Mouse (Mus musculus) lung, postnatal 0 days (tissue): ENCODE data around the gene Thegl. TPM values are rescaled to one million over a fixed set of nuclear protein-coding genes. Genes with fewer than 3 reads are reported as not detected.
A peak's percentile ranks its signal among the peaks of the same experiment; 100 is the strongest.
"Not testable (repeated sequence)": the region's sequence is repeated elsewhere in the genome, so short reads cannot be mapped to it uniquely, and the experiment has no call there.

Experiments
- ATAC-seq: fragments of 200-750 bp; cut with Nextera tagmentation; 2 replicates; pipeline ENCODE4 v1.8.0; 2017; ENCODE audit warnings: moderate library complexity
- DNase-seq: peaks from one replicate; pipeline ENCODE4 v3.0.0-alpha.2; 2016; ENCODE audit warnings: low spot score
- H3K27ac ChIP-seq: fragments of 300-500 bp; sonication (generic); 2 replicates; pipeline ENCODE4 v1.5.1; 2014; ENCODE audit warnings: antibody characterized with exemption, mild to moderate bottlenecking, low read length, mixed read lengths
- H3K27me3 ChIP-seq: fragments of 300-500 bp; sonication (generic); replicated peaks from 2 replicates; pipeline ENCODE4 v1.6.1; 2014; ENCODE audit warnings: low read length, mixed read lengths; ENCODE audit not compliant: insufficient read depth
- H3K36me3 ChIP-seq: fragments of 300-500 bp; sonication (generic); 2 replicates; pipeline ENCODE4 v1.6.1; 2014; ENCODE audit warnings: low read length, mixed read lengths; ENCODE audit not compliant: insufficient read depth
- H3K4me1 ChIP-seq: fragments of 300-500 bp; sonication (generic); 2 replicates; pipeline ENCODE4 v1.6.1; 2014; ENCODE audit warnings: antibody characterized with exemption, low read depth, low read length, mixed read lengths; ENCODE audit not compliant: insufficient read depth
- H3K4me2 ChIP-seq: fragments of 300-500 bp; sonication (generic); replicated peaks from 2 replicates; pipeline ENCODE4 v1.6.1; 2014; ENCODE audit warnings: low read depth, mild to moderate bottlenecking, low read length, moderate library complexity, mixed read lengths
- H3K4me3 ChIP-seq: fragments of 300-500 bp; sonication (generic); 2 replicates; pipeline ENCODE4 v1.5.1; 2014; ENCODE audit warnings: low read depth, low read length
- H3K9ac ChIP-seq: fragments of 300-500 bp; sonication (generic); replicated peaks from 2 replicates; pipeline ENCODE4 v1.6.1; 2014; ENCODE audit warnings: low read depth, mild to moderate bottlenecking
- H3K9me3 ChIP-seq: fragments of 300-500 bp; sonication (generic); 2 replicates; pipeline ENCODE4 v1.6.1; 2016; ENCODE audit warnings: low read length, mixed read lengths
- CTCF ChIP-seq: IDR thresholded peaks from 2 replicates; pipeline ENCODE4 v1.5.1; 2016; ENCODE audit warnings: antibody characterized with exemption, mild to moderate bottlenecking
- EP300 ChIP-seq: IDR thresholded peaks from 2 replicates; pipeline ENCODE4 v1.6.1; 2016; ENCODE audit warnings: antibody characterized with exemption, mild to moderate bottlenecking, control low read depth
- WGBS: fragments of 180-500 bp; shearing (Covaris S2); extraction: QIAGEN DNeasy Blood & Tissue Kit; methylation state at CpG from one replicate; pipeline ENCODE4 v1.1.7; 2014; 5-methylcytosine and 5-hydroxymethylcytosine counted together
- polyA plus RNA-seq: library from polyadenylated mRNA; unstranded; fragments of >200 nt; fragmentation: Nextera tagmentation; extraction: Ambion mirVana; gene quantifications from 2 replicates; pipeline ENCODE4 v1.2.1, GENCODE M21; 2015

Thegl gene
- 0.80 and 1.2 TPM in 2 replicates for polyA plus RNA-seq

DNA sequence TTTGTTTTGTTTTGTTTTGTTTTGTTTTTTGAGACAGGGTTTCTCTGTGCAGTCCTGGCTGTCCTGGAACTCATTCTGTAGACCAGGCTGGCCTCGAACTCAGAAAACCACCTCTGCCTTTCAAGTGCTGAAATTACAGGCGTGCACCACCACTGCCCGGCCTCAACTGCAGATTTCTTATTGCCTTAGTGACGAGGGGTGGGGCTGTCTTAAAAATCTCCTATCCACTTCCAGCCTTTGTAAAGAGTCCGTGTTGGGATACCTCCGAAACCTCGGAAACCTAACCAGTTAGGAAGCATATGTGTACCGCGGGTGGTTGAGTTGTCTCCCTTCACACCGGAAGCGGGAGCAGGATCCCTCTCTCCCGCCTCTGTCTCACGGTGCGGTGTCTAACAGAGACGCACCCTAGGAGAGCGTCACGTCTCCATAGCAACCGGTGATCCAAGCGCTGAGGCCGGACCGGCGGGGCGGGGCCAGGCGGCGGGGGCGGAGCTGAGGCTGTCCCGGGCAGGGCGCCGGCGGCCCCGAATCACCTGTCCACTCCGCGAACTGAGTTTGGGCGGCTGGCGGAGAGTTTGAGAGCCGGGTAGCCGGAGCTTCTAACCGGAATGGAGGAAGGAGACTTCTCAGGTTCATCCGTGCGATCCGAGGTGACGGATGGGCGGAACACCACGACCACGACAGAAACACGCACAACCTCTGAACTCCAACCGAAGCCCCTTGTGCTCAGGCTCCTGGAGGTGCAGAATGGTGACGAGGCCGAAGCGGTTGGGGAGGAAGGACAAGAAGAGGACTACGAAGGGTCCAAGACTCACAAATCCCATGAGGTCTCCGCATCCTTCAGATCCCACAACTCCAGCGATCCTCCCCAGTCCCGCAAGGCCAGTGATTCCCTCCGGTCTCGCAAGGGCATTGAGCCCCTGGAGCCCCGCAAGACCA lies at the start of gene Thegl:
Gene Thegl (plus strand): TSS at position 480 of the 939 bp plus-strand sequence.
- TF ChIP-seq EP300 (no peak), CTCF (no peak)
- ATAC-seq (peak; percentile 99), DNase-seq (peak; percentile 93)
- WGBS, result 17% methylated on average over 56 of the region's 57 CpGs
- no peak within 1 kb of the TSS for H3K27ac ChIP-seq
- no peaks in the 10 kb centered on the region for H3K9me3 ChIP-seq
- peak within 1 kb of the TSS; percentile 65 for H3K4me2 ChIP-seq
- H3K9ac ChIP-seq, result 0 out of 2 replicates have a peak within 1 kb of the TSS, but pooled peaks have one; percentile 16
- H3K4me1 ChIP-seq, result peaks cover 3% of the 10 kb centered on the region; the same call in 1 of the 2 replicates
- no peaks in the 10 kb centered on the region for H3K36me3 ChIP-seq
- peak within 1 kb of the TSS; percentile 39 for H3K4me3 ChIP-seq
- H3K27me3 ChIP-seq, result no peaks in the 10 kb centered on the region

DNA sequence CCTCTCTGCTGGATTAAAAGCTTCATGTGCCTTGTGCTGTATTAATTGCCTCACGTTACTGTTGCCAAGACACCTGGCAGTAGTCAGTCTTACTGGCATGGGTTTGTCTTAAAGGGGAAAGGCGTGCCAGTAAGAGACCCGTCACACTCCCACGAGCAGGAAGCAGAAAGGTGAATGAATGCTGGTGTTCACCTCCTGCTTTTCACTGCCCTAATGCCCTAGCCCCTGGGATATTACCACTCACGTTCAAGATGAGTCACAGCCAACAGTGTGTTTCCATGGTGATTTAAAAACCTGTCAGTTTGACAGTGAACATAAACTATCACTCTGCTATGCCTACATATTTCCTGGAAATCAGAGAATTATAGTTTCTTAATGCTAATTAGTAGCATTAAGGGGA lies 46.6 kb upstream of the Thegl start:
- DNase-seq, result no peak
- Histone ChIP-seq H3K4me1 (peaks cover 9% of the 10 kb centered on the region; the same call in 1 of the 2 replicates), H3K36me3 (peaks cover 14% of the 10 kb centered on the region; the same call in 1 of the 2 replicates), H3K4me3 (no peak overlapping the region), H3K9me3 (no peaks in the 10 kb centered on the region), H3K27ac (no peak overlapping the region), H3K27me3 (no peaks in the 10 kb centered on the region), H3K4me2 (no peak overlapping the region), H3K9ac (no peak overlapping the region)
- no peak for ATAC-seq
- TF ChIP-seq EP300 (no peak), CTCF (no peak)
- 72% methylated on average over 5 of the region's 5 CpGs for WGBS

DNA sequence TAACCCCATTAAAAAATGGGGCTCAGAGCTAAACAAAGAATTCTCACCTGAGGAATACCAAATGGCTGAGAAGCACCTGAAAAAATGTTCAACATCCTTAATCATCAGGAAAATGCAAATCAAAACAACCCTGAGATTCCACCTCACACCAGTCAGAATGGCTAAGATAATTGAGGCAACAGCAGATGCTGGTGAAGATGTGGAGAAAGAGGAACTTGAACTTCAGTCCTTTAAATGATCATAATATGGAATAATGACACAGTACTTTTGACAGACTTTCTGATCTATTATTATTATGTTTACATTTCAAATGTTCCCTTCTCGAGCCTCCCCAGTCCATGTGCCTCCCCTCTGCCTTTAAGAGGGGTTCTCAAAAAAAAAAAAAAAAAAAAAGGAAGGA lies 44.7 kb upstream of the Thegl start:
- not testable (repeated sequence) for H3K4me2 ChIP-seq, H3K9me3 ChIP-seq, DNase-seq, H3K4me3 ChIP-seq, H3K27me3 ChIP-seq, H3K36me3 ChIP-seq, ATAC-seq, H3K4me1 ChIP-seq, H3K9ac ChIP-seq, H3K27ac ChIP-seq
- WGBS, result 55% methylated on average over 1 of the region's 1 CpGs

DNA sequence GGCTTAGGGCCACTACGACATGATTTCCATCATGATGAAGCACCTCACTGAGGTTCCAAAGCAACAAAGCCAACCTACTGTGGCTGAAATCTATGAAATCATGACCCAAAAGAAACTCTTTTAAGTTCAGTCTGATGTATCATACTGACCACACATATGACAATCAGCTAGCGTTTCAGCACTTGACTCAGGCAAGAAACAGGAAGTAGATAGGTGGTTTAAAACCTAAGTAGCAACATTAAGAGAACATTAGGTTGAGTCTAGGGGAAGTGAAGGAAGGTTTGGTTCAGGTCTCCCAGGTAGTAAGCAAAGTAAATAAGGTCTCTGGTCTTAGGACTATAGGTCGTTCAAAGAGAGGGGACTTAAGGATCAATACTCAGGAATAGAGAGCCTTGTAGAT lies 42.3 kb upstream of the Thegl start:
- Histone ChIP-seq H3K4me3 (peak overlapping the region; percentile 87), H3K27me3 (no peaks in the 10 kb centered on the region), H3K9me3 (no peaks in the 10 kb centered on the region), H3K4me2 (peak overlapping the region; percentile 89), H3K36me3 (peaks cover 9% of the 10 kb centered on the region; the same call in 1 of the 2 replicates), H3K27ac (no peak overlapping the region), H3K9ac (no peak overlapping the region), H3K4me1 (peaks cover 9% of the 10 kb centered on the region; the same call in 1 of the 2 replicates)
- no peak for TF ChIP-seq EP300
- TF ChIP-seq CTCF, result no peak
- no peak for ATAC-seq
- no peak for DNase-seq
- 47% methylated on average over 3 of the region's 3 CpGs for WGBS

DNA sequence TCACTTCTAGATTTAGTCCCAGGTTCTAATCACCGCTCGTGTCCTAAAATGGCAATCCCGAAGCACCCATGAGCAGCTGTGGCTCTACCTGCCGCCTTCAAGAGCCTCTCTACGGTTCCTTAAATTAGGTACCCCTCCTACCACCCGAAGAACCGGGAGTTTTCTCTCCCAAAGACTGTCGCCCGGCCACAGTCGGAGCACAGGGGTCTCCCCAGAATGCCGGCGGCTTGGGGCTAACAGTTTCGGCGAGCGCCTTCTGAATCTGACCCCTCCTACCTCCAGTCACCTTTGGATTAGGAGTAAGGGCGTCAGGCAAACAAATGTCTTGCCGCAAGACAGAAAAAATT lies 41.6 kb upstream of the Thegl start:
- peak; percentile 19 for ATAC-seq
- H3K9me3 ChIP-seq, result no peaks in the 10 kb centered on the region
- peak overlapping the region; percentile 94 for H3K27ac ChIP-seq
- H3K4me1 ChIP-seq, result peaks cover 9% of the 10 kb centered on the region; the same call in 1 of the 2 replicates
- H3K9ac ChIP-seq, result peak overlapping the region; percentile 62
- H3K36me3 ChIP-seq, result peaks cover 10% of the 10 kb centered on the region; the same call in 1 of the 2 replicates
- H3K4me3 ChIP-seq, result peak overlapping the region; percentile 87
- TF ChIP-seq EP300 (no peak), CTCF (no peak)
- 2% methylated on average over 17 of the region's 17 CpGs for WGBS
- H3K4me2 ChIP-seq, result peak overlapping the region; percentile 89
- H3K27me3 ChIP-seq, result no peaks in the 10 kb centered on the region
- no peak for DNase-seq

DNA sequence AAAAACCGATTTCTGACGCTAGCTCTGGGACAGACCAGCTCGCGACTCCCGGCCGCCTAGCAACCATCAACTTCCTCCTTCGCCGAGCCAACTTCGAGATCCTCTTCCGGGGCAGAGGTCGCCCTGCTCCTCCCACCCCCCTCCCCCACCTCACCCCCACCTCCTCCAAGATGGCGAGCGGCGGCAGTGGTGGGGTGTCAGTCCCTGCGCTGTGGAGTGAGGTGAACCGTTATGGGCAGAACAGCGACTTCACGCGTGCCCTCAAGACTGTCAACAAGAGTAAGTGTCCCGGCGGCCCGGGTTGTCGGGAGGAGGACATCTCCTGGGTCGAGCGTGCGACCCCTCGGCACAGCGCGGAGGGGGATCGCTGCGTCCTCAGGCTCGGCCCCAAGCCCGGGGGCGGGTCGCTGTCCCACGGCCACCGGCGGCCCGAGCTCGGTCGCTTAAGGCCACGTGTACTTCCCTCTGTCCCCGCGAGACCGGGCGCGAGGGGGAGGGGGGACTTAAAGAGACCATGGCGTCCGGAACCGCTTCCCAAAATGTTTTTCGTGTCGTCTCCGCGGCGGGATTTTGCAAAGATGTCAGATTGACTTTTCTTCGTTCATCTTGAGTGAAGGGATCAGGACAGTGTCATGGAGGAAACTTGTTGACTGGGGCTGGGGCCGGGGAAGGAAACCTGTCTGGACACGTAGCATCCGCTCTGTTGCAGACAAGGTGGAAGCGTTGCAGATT lies 41.1 kb upstream of the Thegl start, which contains the start of gene Srp72:
Gene Srp72 (plus strand): TSS at position 130 of the 732 bp plus-strand sequence.
- H3K36me3 ChIP-seq, result peaks cover 7% of the 10 kb centered on the region; the same call in 1 of the 2 replicates
- no peaks in the 10 kb centered on the region for H3K27me3 ChIP-seq
- peak; percentile 95 for DNase-seq
- H3K4me3 ChIP-seq, result peak within 1 kb of the TSS; percentile 87
- peak within 1 kb of the TSS; percentile 89 for H3K4me2 ChIP-seq
- WGBS, result 1% methylated on average over 56 of the region's 60 CpGs
- no peaks in the 10 kb centered on the region for H3K9me3 ChIP-seq
- ATAC-seq, result peak; percentile 97
- peaks cover 9% of the 10 kb centered on the region; the same call in 1 of the 2 replicates for H3K4me1 ChIP-seq
- H3K27ac ChIP-seq, result peak within 1 kb of the TSS; percentile 94
- TF ChIP-seq CTCF (no peak), EP300 (no peak; the same call in 1 of the 2 replicates)
- peak within 1 kb of the TSS; percentile 84 for H3K9ac ChIP-seq
